Mouse (Mus musculus) C2C12 (cell line): ENCODE measurements around the gene Krt90. TPM values are rescaled to one million over a fixed set of nuclear protein-coding genes. Genes with fewer than 3 reads are reported as not detected.

Experiments
- H3K27me3 ChIP-seq: one replicate; pipeline ENCODE4 v1.6.1; 2011; ENCODE audit not compliant: control insufficient read depth, insufficient read depth, insufficient read length
- H3K36me3 ChIP-seq: one replicate; pipeline ENCODE4 v1.6.1; 2011; ENCODE audit not compliant: control insufficient read depth, insufficient read depth
- H3K4me3 ChIP-seq: one replicate; pipeline ENCODE4 v1.5.1; 2011; ENCODE audit warnings: mild to moderate bottlenecking, control low read depth; ENCODE audit not compliant: poor library complexity, insufficient read depth, severe bottlenecking
- H3K79me2 ChIP-seq: one replicate; pipeline ENCODE4 v1.6.1; 2011; ENCODE audit not compliant: control insufficient read depth, insufficient read depth
- H3K79me3 ChIP-seq: one replicate; pipeline ENCODE4 v1.6.1; 2011; ENCODE audit warnings: low read depth, control low read depth
- H3ac ChIP-seq: one replicate; pipeline ENCODE3; 2011; ENCODE audit warnings: low read depth; ENCODE audit not compliant: control insufficient read depth, insufficient read length
- CEBPB ChIP-seq: IDR thresholded peaks from one replicate; pipeline ENCODE4 v1.6.1; 2011; ENCODE audit warnings: low read depth, mild to moderate bottlenecking, control low read depth, moderate library complexity
- CTCF ChIP-seq: IDR thresholded peaks from one replicate; pipeline ENCODE4 v1.5.1; 2011; ENCODE audit not compliant: control insufficient read depth, insufficient read depth, insufficient read length
- FOSL1 ChIP-seq: IDR thresholded peaks from one replicate; pipeline ENCODE4 v1.8.0; 2011; ENCODE audit warnings: mild to moderate bottlenecking, low read length; ENCODE audit not compliant: poor library complexity, insufficient read depth, severe bottlenecking
- MAX ChIP-seq: IDR thresholded peaks from one replicate; pipeline ENCODE4 v1.6.1; 2011; ENCODE audit warnings: mild to moderate bottlenecking, control low read depth
- MYOD1 ChIP-seq: IDR thresholded peaks from one replicate; pipeline ENCODE4 v1.6.1; 2011; ENCODE audit warnings: low read depth; ENCODE audit not compliant: control insufficient read depth, insufficient read length
- MYOG ChIP-seq: IDR thresholded peaks from one replicate; pipeline ENCODE4 v1.6.1; 2011; ENCODE audit not compliant: control insufficient read depth, insufficient read length; ENCODE audit errors: extremely low read depth
- USF1 ChIP-seq: IDR thresholded peaks from one replicate; pipeline ENCODE4 v1.6.1; 2011; ENCODE audit warnings: low read depth, mild to moderate bottlenecking, control low read depth, moderate library complexity
- polyA plus RNA-seq: library from polyadenylated mRNA; unstranded; fragments of >200 nt; fragmentation: generic; extraction: Trizol; gene quantifications from one replicate; pipeline ENCODE4 v1.2.1, GENCODE M21; 2012; ENCODE audit warnings: missing spikeins

Krt90 gene
- polyA plus RNA-seq, 1 experiment: not detected

GRCm38 (mm10) chr15:101552188-101552587, 10.6 kb downstream of the Krt90 start:
- Histone ChIP-seq H3K27me3 (peaks cover 84% of the 10 kb centered on the region), H3K36me3 (no peaks in the 10 kb centered on the region), H3ac (no peak overlapping the region), H3K79me2 (no peaks in the 10 kb centered on the region), H3K4me3 (no peak overlapping the region), H3K79me3 (no peaks in the 10 kb centered on the region)
- no peak for TF ChIP-seq MAX
- no peak for TF ChIP-seq FOSL1
- TF ChIP-seq USF1: no peak
- TF ChIP-seq CEBPB: no peak
- TF ChIP-seq MYOG: no peak
- TF ChIP-seq CTCF: no peak
- TF ChIP-seq MYOD1: no peak

DNA sequence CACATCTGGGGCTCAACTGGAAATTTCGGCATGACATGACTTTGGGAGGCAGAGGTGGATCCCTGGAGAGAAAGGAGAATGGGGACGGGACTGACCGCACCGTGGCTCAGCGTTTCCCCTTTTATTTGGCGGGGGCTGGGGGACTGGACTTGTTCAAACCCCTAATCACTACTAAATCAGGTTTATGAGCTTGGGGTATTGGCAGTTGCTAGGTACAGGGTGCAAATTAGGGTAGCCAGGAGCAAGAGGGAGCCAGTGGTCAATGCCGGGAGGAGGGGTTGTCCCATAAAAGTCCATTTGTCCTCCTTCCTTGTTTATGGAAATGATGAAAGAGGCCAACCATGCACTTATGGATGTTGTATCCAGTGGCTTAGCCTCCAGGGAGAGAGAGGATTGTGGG, 12.2 kb downstream of the Krt90 start, which contains the start of gene Krt82:
Krt82 (minus strand) TSS at position 101 of the 400 bp plus-strand sequence.
- Histone ChIP-seq H3K36me3 (no peaks in the 10 kb centered on the region), H3K4me3 (no peak within 1 kb of the TSS), H3K79me3 (no peaks in the 10 kb centered on the region), H3ac (no peak within 1 kb of the TSS), H3K27me3 (peaks cover 86% of the 10 kb centered on the region), H3K79me2 (no peaks in the 10 kb centered on the region)
- TF ChIP-seq MAX: no peak
- TF ChIP-seq CTCF: no peak
- no peak for TF ChIP-seq CEBPB
- TF ChIP-seq FOSL1: no peak

DNA sequence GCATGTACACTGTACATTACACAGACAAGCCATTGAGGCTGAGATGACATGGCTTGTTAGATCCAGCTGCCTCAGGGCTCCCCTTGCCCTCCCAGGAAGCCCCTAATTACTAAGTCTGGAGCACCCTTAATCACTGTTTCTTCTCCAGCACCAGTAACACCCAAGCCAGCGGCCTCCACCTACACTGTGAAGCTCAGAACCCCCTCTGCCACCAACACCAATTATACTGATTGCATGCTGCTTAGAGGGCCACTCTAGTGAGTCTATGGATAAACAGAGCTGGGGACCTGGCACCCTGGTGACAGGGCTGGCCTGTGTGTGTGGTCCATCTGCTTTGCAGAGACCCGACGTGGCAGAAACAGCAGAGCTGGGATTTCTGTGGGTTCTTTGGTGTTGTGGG, 18.3 kb downstream of the Krt90 start:
- Histone ChIP-seq H3K79me2 (no peaks in the 10 kb centered on the region), H3K36me3 (no peaks in the 10 kb centered on the region), H3K4me3 (no peak overlapping the region), H3K79me3 (no peaks in the 10 kb centered on the region), H3ac (no peak overlapping the region), H3K27me3 (peaks cover 43% of the 10 kb centered on the region)
- TF ChIP-seq CEBPB (no peak), MAX (no peak), MYOG (no peak), MYOD1 (no peak), FOSL1 (no peak), USF1 (no peak), CTCF (no peak)

- Histone ChIP-seq H3K79me3 (no peaks in the 10 kb centered on the region), H3K36me3 (no peaks in the 10 kb centered on the region), H3K27me3 (peaks cover 26% of the 10 kb centered on the region), H3K79me2 (no peaks in the 10 kb centered on the region), H3ac (no peak overlapping the region), H3K4me3 (no peak overlapping the region)
- TF ChIP-seq MYOD1: no peak
- TF ChIP-seq MYOG: no peak
- no peak for TF ChIP-seq MAX
- no peak for TF ChIP-seq FOSL1
- no peak for TF ChIP-seq CEBPB
- no peak for TF ChIP-seq USF1
- TF ChIP-seq CTCF: no peak
Measured at GRCm38 (mm10) chr15:101542543-101542942, 20.2 kb downstream of the Krt90 start.

DNA sequence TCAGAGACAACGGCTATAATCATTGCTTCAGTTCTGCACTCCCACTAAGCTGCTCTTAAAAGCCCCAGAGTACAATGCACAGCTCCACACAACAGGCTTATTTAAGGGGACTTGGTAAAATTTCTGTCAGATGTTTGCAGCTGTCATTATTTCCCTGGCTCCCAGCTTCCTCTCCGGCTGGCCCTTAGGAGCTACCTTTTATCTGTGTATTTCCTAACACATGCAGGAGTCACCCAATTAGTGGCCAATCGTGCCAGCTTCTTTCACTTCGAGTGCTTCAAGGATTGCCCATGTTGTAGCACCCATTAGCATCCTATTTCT, 24.2 kb downstream of the Krt90 start:
- Histone ChIP-seq H3K79me2 (no peaks in the 10 kb centered on the region), H3K27me3 (peaks cover 24% of the 10 kb centered on the region), H3K79me3 (no peaks in the 10 kb centered on the region), H3K36me3 (no peaks in the 10 kb centered on the region), H3ac (no peak overlapping the region), H3K4me3 (no peak overlapping the region)
- TF ChIP-seq USF1: no peak
- TF ChIP-seq MYOD1: no peak
- TF ChIP-seq CTCF: no peak

DNA sequence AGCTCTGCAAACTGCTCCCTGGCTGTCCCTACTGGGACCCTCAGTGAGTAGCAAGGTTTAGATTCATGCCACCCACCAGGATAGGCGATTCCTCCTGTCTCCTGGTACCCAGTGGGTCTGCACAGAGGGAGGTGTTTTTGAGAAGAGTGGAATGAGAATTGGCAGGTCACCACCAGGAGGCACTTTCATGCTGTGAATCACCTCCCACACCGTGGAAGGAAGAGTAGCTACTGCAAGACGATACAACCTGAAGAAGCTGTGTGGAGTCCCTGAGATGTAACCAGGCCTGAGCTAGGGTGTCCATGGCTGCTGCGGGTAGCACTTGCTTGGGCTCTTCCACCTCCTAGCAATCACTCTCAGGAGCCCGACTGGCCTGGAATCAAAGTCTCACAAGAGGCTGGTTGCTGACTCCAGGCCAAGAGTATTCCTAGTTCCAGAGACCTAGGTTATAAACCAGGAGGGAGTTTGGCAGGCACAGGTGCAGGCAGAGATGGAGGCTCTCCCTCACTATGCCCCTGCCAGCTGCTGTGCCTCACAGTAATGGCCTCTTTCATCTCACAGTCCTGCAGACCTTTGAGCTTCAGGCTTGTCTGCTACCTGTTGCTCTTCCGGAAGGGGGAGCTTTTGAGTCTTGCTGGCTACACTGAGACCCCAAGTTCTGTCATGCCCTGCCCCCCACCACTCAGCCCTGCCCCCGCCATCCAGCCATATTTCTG, 24.7 kb downstream of the Krt90 start:
- no peaks in the 10 kb centered on the region for H3K79me2 ChIP-seq
- no peaks in the 10 kb centered on the region for H3K36me3 ChIP-seq
- H3ac ChIP-seq: no peak overlapping the region
- H3K79me3 ChIP-seq: no peaks in the 10 kb centered on the region
- TF ChIP-seq FOSL1 (no peak), MYOG (no peak), CTCF (no peak), MAX (no peak), MYOD1 (no peak), CEBPB (no peak), USF1 (no peak)
- H3K27me3 ChIP-seq: peaks cover 29% of the 10 kb centered on the region
- H3K4me3 ChIP-seq: no peak overlapping the region
